Mouse (Mus musculus): Measurements from ENCODE around the gene Cbx3.
"Not testable (repeated sequence)": the region's sequence is repeated elsewhere in the genome, so short reads cannot be mapped to it uniquely, and the experiment has no call there.

The Cbx3 gene

GRCm38 (mm10) chr6:51469715-51470310 lies 347 bp upstream of the Cbx3 start, which contains the start of gene Hnrnpa2b1:
Hnrnpa2b1 (minus strand) TSS chr6:51469894.
- DNase-seq (ENCODE audit: low spot score in 2 of 2), result peak; percentile 97 to 100

- no peak for DNase-seq (ENCODE audit: low spot score in 2 of 2)
Observed at GRCm38 (mm10) chr6:51471179-51471505, 982 bp downstream of the Cbx3 start.

- peak in 1 of 2 experiments; percentile 36 for DNase-seq (ENCODE audit: low spot score in 2 of 2)
Observed at GRCm38 (mm10) chr6:51471782-51472181, 1.6 kb downstream of the Cbx3 start.

- DNase-seq (ENCODE audit: low spot score in 2 of 2), result no peak
Observed at GRCm38 (mm10) chr6:51472213-51472612, 2.1 kb downstream of the Cbx3 start.

GRCm38 (mm10) chr6:51479136-51479731 lies 9.1 kb downstream of the Cbx3 start:
- no peak for DNase-seq (ENCODE audit: low spot score in 2 of 2)

- DNase-seq (ENCODE audit: low spot score in 2 of 2), result no peak
Observed at GRCm38 (mm10) chr6:51481548-51481947, 11.4 kb downstream of the Cbx3 start.

GRCm38 (mm10) chr6:51483861-51484260 lies 13.7 kb downstream of the Cbx3 start:
- no peak for DNase-seq (ENCODE audit: low spot score in 2 of 2)

GRCm38 (mm10) chr6:51484556-51484955 lies 14.4 kb downstream of the Cbx3 start:
- DNase-seq (ENCODE audit: low spot score in 2 of 2), result not testable (repeated sequence)

- DNase-seq (ENCODE audit: low spot score in 2 of 2), result no peak
Observed at GRCm38 (mm10) chr6:51485646-51486045, 15.5 kb downstream of the Cbx3 start.

- no peak for DNase-seq (ENCODE audit: low spot score in 2 of 2)
Observed at GRCm38 (mm10) chr6:51486076-51486710, 16.0 kb downstream of the Cbx3 start.

GRCm38 (mm10) chr6:51486731-51487130 lies 16.6 kb downstream of the Cbx3 start:
- DNase-seq (ENCODE audit: low spot score in 2 of 2), result no peak

GRCm38 (mm10) chr6:51489787-51490186 lies 19.6 kb downstream of the Cbx3 start:
- DNase-seq (ENCODE audit: low spot score in 2 of 2), result no peak

GRCm38 (mm10) chr6:51497321-51498111 lies 27.4 kb downstream of the Cbx3 start:
- DNase-seq (ENCODE audit: low spot score in 2 of 2), result no peak

- DNase-seq (ENCODE audit: low spot score in 2 of 2), result no peak
Observed at GRCm38 (mm10) chr6:51505671-51506070, 35.5 kb downstream of the Cbx3 start.

- DNase-seq (ENCODE audit: low spot score in 2 of 2), result no peak
Observed at GRCm38 (mm10) chr6:51507556-51507955, 37.4 kb downstream of the Cbx3 start.

- peak; percentile 35 to 85 for DNase-seq (ENCODE audit: low spot score in 2 of 2)
Observed at GRCm38 (mm10) chr6:51508750-51509648, 38.8 kb downstream of the Cbx3 start.

- peak; percentile 26 to 75 for DNase-seq (ENCODE audit: low spot score in 2 of 2)
Observed at GRCm38 (mm10) chr6:51510094-51510493, 39.9 kb downstream of the Cbx3 start.

- DNase-seq (ENCODE audit: low spot score in 2 of 2), result no peak
Observed at GRCm38 (mm10) chr6:51510946-51511345, 40.8 kb downstream of the Cbx3 start.

- no peak for DNase-seq (ENCODE audit: low spot score in 2 of 2)
Observed at GRCm38 (mm10) chr6:51513745-51514144, 43.6 kb downstream of the Cbx3 start.

- DNase-seq (ENCODE audit: low spot score in 2 of 2), result no peak
Observed at GRCm38 (mm10) chr6:51514860-51515259, 44.7 kb downstream of the Cbx3 start.

GRCm38 (mm10) chr6:51523310-51523709 lies 53.1 kb downstream of the Cbx3 start:
- no peak for DNase-seq (ENCODE audit: low spot score in 2 of 2)

All from spleen, postnatal 10 days (tissue).